Mouse (Mus musculus) liver, embryonic 13.5 days (tissue): Measurements from ENCODE around the gene Gstt4. TPM values are rescaled to one million over a fixed set of nuclear protein-coding genes. Genes with fewer than 3 reads are reported as not detected.

Experiments
- ATAC-seq: fragments of 200-750 bp; cut with Nextera tagmentation; 2 replicates; pipeline ENCODE4 v1.8.0; 2017; ENCODE audit warnings: low read depth, mild to moderate bottlenecking, moderate number of reproducible peaks, moderate library complexity
- DNase-seq: peaks from one replicate; pipeline ENCODE4 v3.0.0; 2022
- H3K27ac ChIP-seq: fragments of 300-500 bp; sonication (generic); 2 replicates; pipeline ENCODE4 v1.5.1; 2015; ENCODE audit warnings: moderate library complexity, mild to moderate bottlenecking, inconsistent platforms
- H3K27me3 ChIP-seq: fragments of 300-500 bp; sonication (generic); 2 replicates; pipeline ENCODE4 v1.6.1; 2015; ENCODE audit warnings: mild to moderate bottlenecking, inconsistent platforms
- H3K36me3 ChIP-seq: fragments of 300-500 bp; sonication (generic); 2 replicates; pipeline ENCODE4 v1.6.1; 2015; ENCODE audit warnings: mild to moderate bottlenecking, inconsistent platforms
- H3K4me1 ChIP-seq: fragments of 300-500 bp; sonication (generic); replicated peaks from 2 replicates; pipeline ENCODE4 v1.6.1; 2015; ENCODE audit warnings: inconsistent platforms
- H3K4me2 ChIP-seq: fragments of 300-500 bp; sonication (generic); 2 replicates; pipeline ENCODE4 v1.6.1; 2015; ENCODE audit warnings: inconsistent platforms, mild to moderate bottlenecking, moderate library complexity
- H3K4me3 ChIP-seq: fragments of 300-500 bp; sonication (generic); replicated peaks from 2 replicates; pipeline ENCODE4 v1.5.1; 2015; ENCODE audit warnings: mild to moderate bottlenecking, inconsistent platforms
- H3K9ac ChIP-seq: fragments of 300-500 bp; sonication (generic); 2 replicates; pipeline ENCODE4 v1.6.1; 2015; ENCODE audit warnings: mild to moderate bottlenecking, inconsistent platforms
- H3K9me3 ChIP-seq: fragments of 300-500 bp; sonication (generic); replicated peaks from 2 replicates; pipeline ENCODE4 v1.6.1; 2016; ENCODE audit warnings: inconsistent platforms
- WGBS: fragments of 180-500 bp; shearing (Covaris S2); methylation state at CpG from one replicate; pipeline ENCODE4 v1.1.7; 2015; ENCODE audit not compliant: insufficient replicate concordance; 5-methylcytosine and 5-hydroxymethylcytosine counted together
- polyA plus RNA-seq: library from polyadenylated mRNA; unstranded; fragments of >200 nt; fragmentation: Nextera tagmentation; extraction: Ambion mirVana; gene quantifications from 2 replicates; pipeline ENCODE4 v1.2.1, GENCODE M21; 2015

Gstt4 gene
- polyA plus RNA-seq, 1 experiment from 2014 or later = not detected

DNA sequence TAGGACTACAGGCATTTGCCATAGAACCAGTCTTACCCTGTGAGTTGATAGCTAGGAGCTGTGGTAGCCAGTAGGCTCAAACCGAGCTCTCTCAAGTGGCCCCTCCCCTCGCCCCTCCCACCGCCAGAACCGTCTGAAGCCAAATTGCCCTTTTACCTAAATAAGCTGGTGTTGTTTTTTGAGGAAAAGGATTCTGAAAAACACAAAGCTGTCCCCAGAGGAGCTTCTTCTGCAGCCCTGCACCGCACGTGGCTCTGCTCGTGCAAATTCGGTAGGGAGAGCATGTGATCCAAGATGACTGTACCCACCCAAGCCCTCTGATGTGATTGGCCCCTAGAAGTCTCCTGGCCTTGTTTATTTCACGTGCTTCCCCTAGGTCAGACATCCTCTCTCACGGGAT, 13.0 kb upstream of the Gstt4 start:
- Histone ChIP-seq H3K9ac (peak overlapping the region; percentile 79), H3K4me1 (peaks cover 60% of the 10 kb centered on the region)
- ATAC-seq = peak; percentile 63

DNA sequence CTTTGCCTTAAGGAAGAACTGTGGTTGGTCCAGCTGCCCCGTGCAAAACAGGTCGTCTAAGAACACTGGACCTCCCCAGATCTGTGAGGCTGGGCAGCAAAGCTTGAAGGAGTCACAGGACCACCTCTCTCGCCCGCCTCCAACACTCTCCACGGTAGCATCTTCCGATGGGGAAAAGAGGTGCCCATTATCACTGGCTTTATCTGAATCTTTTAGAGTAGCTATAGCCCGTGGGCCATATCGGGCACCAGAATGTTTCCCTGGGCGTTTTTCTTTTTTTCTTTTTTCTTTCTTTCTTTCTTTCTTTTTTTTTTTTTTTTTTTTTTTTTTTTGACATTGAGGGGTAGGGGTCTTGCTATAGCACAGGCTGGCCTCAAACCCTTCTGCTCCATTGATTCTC, 12.4 kb upstream of the Gstt4 start:
- no peaks in the 10 kb centered on the region for H3K9me3 ChIP-seq
- no peaks in the 10 kb centered on the region for H3K36me3 ChIP-seq
- H3K4me2 ChIP-seq = peak overlapping the region; percentile 80
- H3K4me3 ChIP-seq = peak overlapping the region; percentile 67
- WGBS = 4% methylated on average over 9 of the region's 9 CpGs
- H3K4me1 ChIP-seq = peaks cover 60% of the 10 kb centered on the region
- H3K9ac ChIP-seq = peak overlapping the region; percentile 79
- peaks cover 21% of the 10 kb centered on the region for H3K27me3 ChIP-seq
- DNase-seq (no peak), ATAC-seq (no peak)
- peak overlapping the region; percentile 86 for H3K27ac ChIP-seq

More for the DNA sequence above, 13.0 kb upstream of the Gstt4 start:
- peak overlapping the region; percentile 80 for H3K4me2 ChIP-seq
- peak overlapping the region; percentile 86 for H3K27ac ChIP-seq
- peak; percentile 61 for DNase-seq
- no peaks in the 10 kb centered on the region for H3K36me3 ChIP-seq
- 1% methylated on average over 10 of the region's 10 CpGs for WGBS
- no peaks in the 10 kb centered on the region for H3K9me3 ChIP-seq
- H3K27me3 ChIP-seq = peaks cover 21% of the 10 kb centered on the region
- peak overlapping the region; percentile 67 for H3K4me3 ChIP-seq

DNA sequence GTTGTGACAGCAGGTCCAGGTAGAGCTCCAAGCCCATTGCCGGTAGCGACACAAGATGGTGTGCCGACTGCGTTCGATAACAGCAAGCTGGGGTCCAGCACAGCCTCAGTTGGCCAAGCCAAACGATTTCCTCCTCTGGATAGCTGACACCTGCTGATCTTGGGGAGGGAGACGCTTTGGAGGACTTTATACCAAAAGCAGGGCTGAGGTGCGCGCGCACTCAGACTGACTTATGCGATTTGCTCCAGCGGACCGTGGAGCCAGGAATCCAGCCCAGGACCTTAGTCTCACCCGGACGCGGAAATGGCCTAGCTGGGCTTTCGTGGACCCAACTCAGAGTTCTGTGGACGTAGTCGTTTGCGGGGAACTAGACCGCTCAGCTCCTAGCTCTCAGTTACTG, 11.9 kb upstream of the Gstt4 start:
- peak overlapping the region; percentile 67 for H3K4me3 ChIP-seq
- ATAC-seq (peak; percentile 11; the same call in 1 of the 2 replicates), DNase-seq (peak; percentile 63)
- WGBS = 1% methylated on average over 21 of the region's 21 CpGs
- H3K36me3 ChIP-seq = no peaks in the 10 kb centered on the region
- peaks cover 60% of the 10 kb centered on the region for H3K4me1 ChIP-seq
- no peaks in the 10 kb centered on the region for H3K9me3 ChIP-seq
- H3K4me2 ChIP-seq = peak overlapping the region; percentile 80
- H3K27me3 ChIP-seq = peaks cover 21% of the 10 kb centered on the region
- peak overlapping the region; percentile 86 for H3K27ac ChIP-seq
- peak overlapping the region; percentile 79 for H3K9ac ChIP-seq

DNA sequence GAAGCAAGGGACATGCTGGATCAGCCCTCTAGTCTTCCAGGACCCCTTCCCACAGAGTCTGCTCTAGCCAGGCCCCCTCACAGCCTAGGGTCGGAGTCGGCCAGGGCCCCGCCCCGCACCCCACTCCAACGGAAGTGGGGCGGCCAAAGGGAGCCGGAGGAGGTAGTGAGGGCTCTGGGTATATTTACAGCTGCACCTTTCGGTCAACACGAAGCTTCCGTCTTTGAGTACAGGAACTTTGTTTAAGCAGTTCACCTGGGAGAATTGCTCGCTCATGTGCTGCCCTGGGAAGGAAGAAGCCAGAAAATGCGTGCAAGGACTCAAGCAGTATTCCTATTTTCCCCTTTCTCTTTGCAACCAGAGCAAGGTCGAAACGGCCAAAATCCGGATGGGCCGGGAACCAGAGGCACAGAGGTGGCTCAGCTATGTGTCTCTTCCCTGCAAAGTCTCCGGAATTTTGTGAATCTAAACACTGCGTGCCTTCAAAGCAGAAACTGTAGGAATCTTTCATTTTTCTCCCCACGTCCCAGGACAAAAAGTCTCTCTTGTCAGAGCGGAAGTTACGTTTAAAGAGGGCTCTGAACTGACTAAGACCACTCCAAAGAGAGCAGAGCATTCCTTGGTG, 11.2 kb upstream of the Gstt4 start:
- Histone ChIP-seq H3K27ac (peak overlapping the region; percentile 86), H3K27me3 (peaks cover 21% of the 10 kb centered on the region), H3K9me3 (no peaks in the 10 kb centered on the region), H3K4me3 (peak overlapping the region; percentile 67), H3K9ac (peak overlapping the region; percentile 79), H3K4me2 (peak overlapping the region; percentile 80), H3K36me3 (no peaks in the 10 kb centered on the region), H3K4me1 (peaks cover 58% of the 10 kb centered on the region)
- WGBS = 12% methylated on average over 21 of the region's 21 CpGs
- no peak for ATAC-seq
- no peak for DNase-seq

DNA sequence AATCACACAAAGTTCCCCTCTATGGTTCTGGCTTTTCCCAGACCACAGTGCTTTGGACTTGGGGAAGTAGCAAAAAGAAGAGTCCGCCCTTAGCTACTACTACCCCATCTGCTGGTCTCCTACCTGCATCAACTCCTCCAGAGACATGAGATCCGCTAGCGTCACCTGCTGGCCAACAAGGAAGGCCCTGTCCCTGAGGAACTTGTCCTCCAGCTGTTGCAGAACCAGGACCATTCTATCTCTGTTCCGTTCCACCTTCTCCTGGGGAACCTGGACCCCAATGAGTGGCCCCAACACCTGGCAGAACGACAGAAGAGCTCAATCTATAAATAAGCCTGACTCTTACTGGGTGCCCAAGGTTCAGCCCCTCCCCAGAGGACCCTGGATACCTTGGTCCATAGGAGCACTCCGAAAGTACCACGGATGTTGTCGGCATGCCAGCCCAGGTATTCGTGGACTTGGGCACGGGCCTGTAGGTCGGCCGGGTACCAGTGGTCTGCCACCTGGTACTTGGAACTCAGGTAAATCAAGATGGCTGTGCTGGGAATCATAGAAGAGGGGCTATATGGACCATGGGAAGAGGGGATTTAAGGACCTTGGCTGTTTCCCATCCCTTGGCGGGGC, 10.0 kb upstream of the Gstt4 start:
- WGBS = 49% methylated on average over 13 of the region's 13 CpGs
- no peaks in the 10 kb centered on the region for H3K9me3 ChIP-seq
- ATAC-seq (no peak), DNase-seq (peak; percentile 46)
- no peak overlapping the region for H3K27ac ChIP-seq
- H3K4me1 ChIP-seq = peaks cover 46% of the 10 kb centered on the region
- H3K4me3 ChIP-seq = no peak overlapping the region
- no peak overlapping the region for H3K9ac ChIP-seq
- no peaks in the 10 kb centered on the region for H3K36me3 ChIP-seq
- H3K27me3 ChIP-seq = peaks cover 21% of the 10 kb centered on the region
- peak overlapping the region; percentile 80; the same call in 1 of the 2 replicates for H3K4me2 ChIP-seq

DNA sequence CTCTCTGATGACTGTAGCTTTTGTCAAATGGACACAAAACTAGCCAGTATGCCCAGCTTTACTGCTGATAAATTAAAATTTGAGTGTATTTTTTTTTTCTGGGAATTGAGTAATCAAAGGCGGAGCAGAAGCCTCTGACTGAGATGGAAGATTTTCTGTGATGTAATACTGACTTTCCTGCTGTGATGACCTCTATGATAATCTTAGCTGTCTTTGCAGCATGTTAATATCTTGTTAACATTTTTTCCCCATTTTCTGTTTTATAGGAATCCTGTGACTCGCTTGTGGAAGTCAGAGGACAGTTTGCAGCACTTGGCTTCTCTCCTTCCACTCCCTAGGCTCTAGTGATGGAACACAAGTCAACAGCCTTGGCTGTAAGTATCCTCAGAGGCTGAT, 7.9 kb upstream of the Gstt4 start:
- 73% methylated on average over 2 of the region's 2 CpGs for WGBS
- ATAC-seq = no peak

DNA sequence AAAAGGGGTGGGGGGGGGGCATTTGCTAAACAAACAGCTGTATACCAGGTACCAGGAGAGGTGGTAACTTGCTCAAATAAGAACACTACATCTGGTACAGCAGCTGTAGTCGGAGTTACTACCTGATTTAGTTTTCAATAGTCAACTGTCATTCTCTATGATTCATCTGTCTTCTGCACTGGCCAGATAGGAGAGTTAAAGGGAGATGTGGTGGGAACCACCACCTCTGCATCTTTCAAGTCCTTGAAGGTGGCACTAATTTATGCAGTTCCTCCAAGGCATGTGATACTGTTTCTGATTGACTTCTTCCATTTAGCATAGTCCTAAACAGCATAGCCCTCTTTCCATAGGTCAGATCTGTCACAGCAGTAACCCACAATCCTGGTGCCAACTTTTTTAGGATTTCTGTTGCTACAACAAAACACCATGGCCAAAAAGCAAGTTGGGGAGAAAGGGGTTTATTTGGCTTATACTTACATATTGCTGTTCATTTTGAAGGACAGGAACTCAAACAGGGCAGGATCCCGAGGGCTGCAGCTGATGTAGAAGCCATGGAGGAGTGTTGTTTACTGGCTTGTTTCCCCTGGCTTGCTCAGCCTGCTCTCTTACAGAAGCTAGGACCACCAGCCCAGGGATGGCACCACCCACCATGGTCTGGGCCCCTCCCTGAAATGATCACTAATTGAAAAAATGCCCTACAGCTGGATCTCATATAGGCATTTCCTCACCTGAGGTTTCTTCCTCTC, 7.4 kb upstream of the Gstt4 start:
- DNase-seq (no peak), ATAC-seq (no peak)
- H3K4me2 ChIP-seq = no peak overlapping the region
- no peak overlapping the region for H3K4me3 ChIP-seq
- H3K27ac ChIP-seq = no peak overlapping the region
- no peaks in the 10 kb centered on the region for H3K36me3 ChIP-seq
- H3K4me1 ChIP-seq = peaks cover 22% of the 10 kb centered on the region
- no peak overlapping the region for H3K9ac ChIP-seq
- WGBS = 42% methylated on average over 2 of the region's 2 CpGs
- peaks cover 21% of the 10 kb centered on the region for H3K27me3 ChIP-seq
- no peaks in the 10 kb centered on the region for H3K9me3 ChIP-seq

More for the DNA sequence above, 7.9 kb upstream of the Gstt4 start:
- Histone ChIP-seq H3K9me3 (no peaks in the 10 kb centered on the region), H3K4me3 (no peak overlapping the region), H3K36me3 (no peaks in the 10 kb centered on the region), H3K9ac (no peak overlapping the region), H3K27me3 (peaks cover 21% of the 10 kb centered on the region), H3K4me2 (no peak overlapping the region), H3K4me1 (peaks cover 28% of the 10 kb centered on the region), H3K27ac (no peak overlapping the region)
- no peak for DNase-seq

DNA sequence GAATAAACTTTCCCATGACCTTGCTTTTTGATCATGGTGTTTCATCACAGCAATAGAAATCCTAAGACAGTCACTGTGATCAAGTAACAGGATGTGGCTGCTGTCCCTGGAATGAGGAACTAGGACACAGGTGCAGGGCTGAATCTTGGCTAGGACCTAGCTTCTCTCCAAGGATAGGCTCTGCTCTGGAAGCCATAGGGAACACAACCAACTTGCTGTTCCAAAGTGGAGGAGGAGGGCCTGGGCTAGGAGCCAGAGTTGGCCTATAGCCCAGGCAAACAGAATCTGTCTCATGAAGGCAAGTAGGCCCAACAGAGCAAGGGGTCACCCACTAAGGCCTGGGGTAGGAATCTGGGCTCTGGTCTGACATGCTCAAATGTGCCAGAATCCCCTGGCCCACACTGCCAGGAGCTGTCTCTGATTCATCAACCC, 6.2 kb upstream of the Gstt4 start:
- H3K36me3 ChIP-seq = no peaks in the 10 kb centered on the region
- no peak overlapping the region for H3K9ac ChIP-seq
- H3K4me2 ChIP-seq = no peak overlapping the region
- H3K27me3 ChIP-seq = peaks cover 10% of the 10 kb centered on the region; the same call in 1 of the 2 replicates
- DNase-seq (no peak), ATAC-seq (no peak)
- peaks cover 10% of the 10 kb centered on the region for H3K4me1 ChIP-seq
- no peak overlapping the region for H3K27ac ChIP-seq
- H3K9me3 ChIP-seq = no peaks in the 10 kb centered on the region
- no peak overlapping the region for H3K4me3 ChIP-seq

DNA sequence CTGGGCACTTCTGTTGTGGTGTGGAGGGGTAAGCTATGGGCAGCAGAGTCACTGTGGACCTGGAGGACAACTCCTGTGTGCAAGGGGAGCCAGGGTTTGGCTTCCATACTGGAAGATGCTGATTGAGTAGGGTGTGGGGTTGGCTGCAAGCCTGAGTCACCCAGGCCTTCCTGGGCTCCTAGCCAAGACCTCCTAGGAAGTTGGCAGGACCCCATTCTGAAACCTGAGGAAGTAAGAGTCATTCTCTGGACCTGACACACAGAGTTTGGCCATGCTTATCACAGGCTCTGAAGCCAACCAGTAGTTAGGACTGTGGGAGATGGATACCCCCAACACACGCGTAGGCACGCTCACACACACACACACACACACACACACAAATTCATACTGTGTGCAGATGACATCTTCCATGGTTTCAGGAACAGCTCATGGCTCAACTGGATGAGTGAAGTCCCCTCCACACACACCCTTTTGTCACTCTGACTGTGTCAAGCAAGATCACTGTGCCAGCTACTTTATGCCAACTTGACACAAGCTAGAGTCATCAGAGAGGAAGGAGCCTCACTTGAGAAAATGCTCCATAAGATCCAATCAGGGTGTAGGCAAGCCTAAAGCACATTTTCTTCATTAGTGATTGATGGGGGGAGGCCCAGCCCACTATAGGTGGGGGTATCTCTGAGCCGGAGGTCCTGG, 5.5 kb upstream of the Gstt4 start:
- Histone ChIP-seq H3K4me3 (no peak overlapping the region), H3K36me3 (no peaks in the 10 kb centered on the region), H3K27ac (no peak overlapping the region), H3K4me1 (peaks cover 5% of the 10 kb centered on the region; the same call in 1 of the 2 replicates), H3K4me2 (no peak overlapping the region), H3K9me3 (no peaks in the 10 kb centered on the region), H3K9ac (no peak overlapping the region), H3K27me3 (0 out of 2 replicates have a peak, but pooled peaks cover 6% of the 10 kb centered on the region)
- ATAC-seq = no peak
- no peak for DNase-seq
- WGBS = 85% methylated on average over 4 of the region's 4 CpGs

DNA sequence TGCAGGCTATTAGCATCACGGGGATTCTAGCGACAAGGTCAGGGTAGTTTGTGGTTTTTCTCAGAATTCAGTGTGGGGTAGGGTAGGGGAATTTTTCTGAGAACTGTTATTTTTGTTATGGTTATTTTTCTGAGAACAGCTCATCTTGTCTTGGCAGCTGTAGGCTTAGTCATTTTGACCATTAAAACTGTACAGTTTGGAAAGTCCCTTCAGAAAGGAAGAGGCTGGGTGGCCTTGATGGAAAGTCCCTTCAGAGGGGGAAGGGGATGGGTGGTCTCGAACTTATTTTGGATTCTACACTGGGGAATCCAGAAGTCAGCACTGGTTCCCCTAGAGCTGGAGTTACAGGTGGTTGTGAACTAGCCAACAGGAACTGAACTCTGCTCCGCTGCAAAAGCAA, 2.2 kb upstream of the Gstt4 start:
- no peak for ATAC-seq
- no peaks in the 10 kb centered on the region for H3K9me3 ChIP-seq
- H3K36me3 ChIP-seq = no peaks in the 10 kb centered on the region
- no peak for DNase-seq
- H3K4me1 ChIP-seq = no peaks in the 10 kb centered on the region
- WGBS = 49% methylated on average over 4 of the region's 4 CpGs
- no peak overlapping the region for H3K4me3 ChIP-seq
- H3K9ac ChIP-seq = no peak overlapping the region
- no peak overlapping the region for H3K27ac ChIP-seq
- no peaks in the 10 kb centered on the region for H3K27me3 ChIP-seq
- H3K4me2 ChIP-seq = no peak overlapping the region

DNA sequence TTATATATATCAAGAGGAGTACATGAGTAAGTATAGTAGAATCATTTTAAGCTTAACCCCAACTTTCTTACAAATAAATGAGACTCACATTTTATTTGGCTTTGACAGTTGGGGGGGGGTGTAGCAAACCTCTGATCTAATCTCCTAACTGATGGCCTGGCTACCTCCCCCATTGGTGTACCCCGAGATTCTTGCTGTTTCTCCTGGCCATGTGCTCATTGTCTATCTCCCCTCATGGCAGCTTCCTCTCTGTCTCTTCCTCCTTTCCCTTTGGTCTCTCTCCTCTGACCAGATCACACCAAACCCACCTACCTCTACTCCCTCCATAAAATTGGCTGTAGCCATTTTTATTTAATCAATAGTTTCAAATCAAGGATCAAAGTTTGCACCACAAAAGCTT, 1.4 kb upstream of the Gstt4 start:
- ATAC-seq (no peak), DNase-seq (no peak)
- Histone ChIP-seq H3K36me3 (no peaks in the 10 kb centered on the region), H3K9ac (no peak overlapping the region), H3K27ac (no peak overlapping the region), H3K4me3 (no peak overlapping the region), H3K4me1 (no peaks in the 10 kb centered on the region), H3K27me3 (no peaks in the 10 kb centered on the region), H3K9me3 (no peaks in the 10 kb centered on the region), H3K4me2 (no peak overlapping the region)
- 44% methylated on average over 1 of the region's 1 CpGs for WGBS
